Mouse (Mus musculus): ENCODE measurements around the gene Filip1l.

Gene Filip1l

DNA sequence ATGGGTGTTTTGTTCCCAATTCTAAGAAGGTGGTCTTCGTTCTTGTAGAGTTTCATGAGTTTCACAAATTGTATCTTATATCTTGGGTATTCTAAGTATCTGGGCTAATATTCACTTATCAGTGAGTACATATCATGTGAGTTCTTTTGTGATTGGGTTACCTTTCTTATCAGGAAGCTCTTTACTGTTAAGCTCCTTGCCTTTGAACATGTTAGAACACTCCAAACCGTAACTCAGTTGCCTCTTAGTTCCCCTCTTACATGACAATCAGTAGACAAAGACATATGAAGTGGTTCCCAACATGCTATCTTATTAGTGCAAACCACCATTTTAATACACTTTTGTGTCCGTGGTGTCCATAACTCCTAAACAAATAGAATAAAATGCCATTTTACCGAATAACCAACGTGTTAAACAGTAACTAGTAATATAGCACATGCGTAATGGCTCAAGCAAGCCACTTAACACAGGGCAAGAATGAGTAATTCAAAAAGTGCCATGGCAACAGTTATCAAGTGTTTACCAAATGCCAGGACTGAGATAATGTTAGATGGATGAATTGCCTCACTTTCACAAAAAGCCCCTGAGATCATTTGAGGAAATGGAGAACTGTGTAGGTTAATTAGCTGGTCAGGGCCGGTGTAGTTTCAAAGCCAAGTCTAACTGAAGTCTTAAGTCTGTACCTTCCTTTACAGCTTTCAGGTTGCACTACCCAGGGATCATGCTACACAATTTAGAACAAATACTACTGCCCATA is 215.9 kb downstream of the Filip1l start:
- ChIA-PET CTCF (no interaction called here), POLR2A (interaction anchor here in 1 of 4 experiments (0.6 to 0.9 kb wide), 4 partner anchors 14 to 1438 kb away, joined by 3 read pairs; no protein-coding TSS in a partner anchor)

DNA sequence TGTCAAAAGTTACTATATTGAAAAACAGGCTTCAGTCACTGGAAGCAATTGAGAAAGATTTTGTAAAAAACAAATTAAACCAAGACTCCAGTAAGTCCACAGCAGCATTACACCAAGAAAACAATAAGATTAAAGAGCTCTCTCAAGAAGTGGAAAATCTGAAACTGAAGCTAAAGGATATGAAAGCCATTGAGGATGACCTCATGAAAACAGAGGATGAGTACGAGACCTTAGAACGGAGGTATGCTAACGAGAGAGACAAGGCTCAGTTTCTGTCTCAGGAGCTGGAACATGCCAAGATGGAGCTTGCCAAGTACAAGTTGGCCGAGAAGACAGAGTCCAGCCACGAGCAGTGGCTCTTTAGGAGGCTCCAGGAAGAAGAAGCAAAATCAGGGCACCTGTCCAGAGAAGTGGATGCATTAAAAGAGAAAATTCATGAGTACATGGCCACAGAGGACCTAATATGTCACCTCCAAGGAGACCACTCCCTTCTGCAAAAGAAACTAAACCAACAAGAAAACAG is 218.0 kb downstream of the Filip1l start:
- POLR2A ChIA-PET, result interaction anchor here in 1 of 4 experiments (1.2 kb wide), 1 partner anchor 85 kb away, joined by 3 read pairs; no protein-coding TSS in a partner anchor
- CTCF ChIA-PET, result interaction anchor here in 1 of 4 experiments (1.4 kb wide), 1 partner anchor 172 kb away, joined by 4 read pairs; no protein-coding TSS in a partner anchor

DNA sequence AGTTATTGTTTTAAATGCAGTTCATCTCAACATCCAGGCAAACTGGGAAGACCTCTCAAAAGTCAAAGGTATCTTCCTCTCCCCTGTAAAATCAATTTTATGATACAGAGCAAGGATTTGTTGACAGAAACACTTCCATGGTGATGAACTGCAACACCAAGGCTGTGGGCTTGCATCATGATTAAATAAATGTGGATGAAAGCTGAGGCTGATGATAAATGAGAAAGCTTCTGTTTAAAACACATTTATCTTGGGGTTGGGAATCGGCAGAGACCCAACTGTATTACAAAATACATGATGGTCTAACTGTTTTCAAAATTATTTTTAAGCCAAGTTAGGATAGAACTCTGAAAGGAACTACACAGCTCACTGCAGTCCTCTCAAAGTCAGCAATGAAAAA is 220.9 kb downstream of the Filip1l start:
- POLR2A ChIA-PET, result interaction anchor here in 3 of 4 experiments (0.6 to 1.0 kb wide), 6 partner anchors 9 to 453 kb away, joined by 3 to 4 read pairs (median 3); partner anchors contain the start of gene Tbc1d23 (in 1 of the 3)
- CTCF ChIA-PET, result interaction anchor here in 1 of 4 experiments (1.2 kb wide), 1 partner anchor 20 kb away, joined by 3 read pairs; no protein-coding TSS in a partner anchor

DNA sequence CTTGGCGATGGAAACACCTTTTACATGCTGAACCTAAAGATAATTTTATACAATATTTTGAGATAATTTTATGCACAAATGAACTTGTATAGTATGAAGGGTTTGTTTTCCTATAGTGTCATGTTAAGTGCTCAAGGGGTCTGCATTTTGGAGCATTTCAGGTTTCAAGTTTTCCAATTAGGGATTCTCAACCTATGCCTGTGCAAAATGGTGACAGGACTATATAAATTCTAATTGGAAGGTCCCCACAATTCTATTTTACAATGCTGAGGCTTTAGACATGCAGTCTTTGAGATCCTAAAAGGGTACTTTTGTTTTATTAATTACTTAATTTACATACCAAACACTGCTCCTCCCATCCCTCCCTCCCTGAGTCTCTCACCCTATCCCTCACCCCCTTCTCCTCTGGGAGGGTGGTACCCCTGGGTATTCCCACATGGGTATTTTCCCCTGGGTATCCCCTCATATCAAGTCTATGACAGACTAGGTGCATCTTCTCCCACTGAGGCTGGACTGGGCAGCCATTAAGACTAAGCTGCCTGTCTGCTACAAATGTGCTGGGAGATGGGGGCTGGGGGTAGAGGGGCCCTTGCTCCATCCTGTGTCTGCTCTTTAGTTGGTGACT is 223.0 kb downstream of the Filip1l start:
- POLR2A ChIA-PET, result interaction anchor here in 1 of 4 experiments (1.6 kb wide), 1 partner anchor 18 kb away, joined by 3 read pairs; no protein-coding TSS in a partner anchor
- CTCF ChIA-PET, result interaction anchor here in 1 of 4 experiments (1.5 kb wide), 1 partner anchor 18 kb away, joined by 4 read pairs; no protein-coding TSS in a partner anchor

DNA sequence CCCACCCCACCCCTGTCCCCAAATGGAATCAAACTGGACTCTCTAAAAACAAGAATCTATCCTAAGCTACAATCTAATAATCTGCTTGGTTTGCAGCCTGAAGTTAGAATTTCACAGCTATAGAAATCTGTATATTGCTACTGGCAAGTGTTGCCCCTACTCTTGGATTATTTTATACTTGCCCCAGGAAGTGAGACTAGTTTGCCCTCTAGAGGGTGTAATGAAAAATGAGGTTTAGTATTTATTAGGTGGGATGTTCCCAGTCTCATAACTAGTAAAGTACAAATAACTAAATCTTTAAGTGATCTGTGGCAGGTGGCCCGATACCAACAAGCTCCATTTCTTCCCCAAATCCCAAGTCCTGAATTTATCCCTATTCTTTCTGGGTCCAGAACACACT is 224.6 kb downstream of the Filip1l start:
- POLR2A ChIA-PET, result interaction anchor here in 1 of 4 experiments (1.2 kb wide), 1 partner anchor 28 kb away, joined by 3 read pairs; no protein-coding TSS in a partner anchor
- CTCF ChIA-PET, result interaction anchor here in 2 of 4 experiments (1.4 to 1.5 kb wide), 2 partner anchors 16 to 17 kb away, joined by 3 to 4 read pairs; no protein-coding TSS in a partner anchor

DNA sequence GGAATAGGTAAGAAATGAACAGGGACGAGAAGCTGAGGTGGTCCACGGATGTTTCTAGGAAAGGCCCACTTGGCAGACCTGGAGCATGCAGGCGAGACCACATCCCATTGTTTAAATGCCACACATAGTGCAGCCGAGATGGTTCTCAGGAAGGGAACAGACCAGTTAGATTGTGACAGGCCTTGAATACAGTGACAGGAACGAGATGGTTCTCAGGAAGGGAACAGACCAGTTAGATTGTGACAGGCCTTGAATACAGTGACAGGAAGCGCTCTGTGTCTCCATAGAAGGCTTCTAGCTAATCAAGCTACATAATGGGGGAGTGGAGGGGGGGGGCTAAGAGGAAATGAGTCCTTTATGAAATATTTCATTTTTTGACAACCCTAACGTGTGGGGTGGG is 227.1 kb downstream of the Filip1l start:
- POLR2A ChIA-PET, result interaction anchor here in 2 of 4 experiments (0.6 to 1.4 kb wide), 3 partner anchors 14 to 516 kb away, joined by 3 to 5 read pairs (median 4); no protein-coding TSS in a partner anchor
- CTCF ChIA-PET, result interaction anchor here in 1 of 4 experiments (0.5 kb wide), 1 partner anchor 266 kb away, joined by 3 read pairs; no protein-coding TSS in a partner anchor

DNA sequence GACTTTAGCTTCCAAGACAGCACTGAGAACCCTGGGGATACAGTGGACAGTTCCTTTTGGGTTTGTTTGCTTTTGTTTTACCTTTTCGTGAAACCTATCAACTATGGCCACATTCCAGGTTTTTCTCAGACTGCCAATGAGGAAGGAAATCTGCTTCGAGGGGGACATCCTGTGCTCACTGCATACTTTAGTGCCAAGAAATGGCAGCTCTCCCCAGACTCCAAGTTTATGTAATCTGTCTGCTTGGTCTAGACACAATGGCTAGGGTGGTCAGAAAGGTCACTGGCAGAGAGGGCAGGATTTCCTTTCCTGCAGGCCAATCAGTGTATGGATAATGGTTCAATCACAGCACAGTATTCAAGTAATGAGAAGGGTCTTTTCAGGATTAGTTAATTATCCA is 229.1 kb downstream of the Filip1l start:
- ChIA-PET CTCF (interaction anchor here in 1 of 4 experiments (1.2 kb wide), 1 partner anchor 30 kb away, joined by 3 read pairs; no protein-coding TSS in a partner anchor), POLR2A (interaction anchor here in 1 of 4 experiments (0.7 to 1.2 kb wide), 2 partner anchors 16 to 148 kb away, joined by 3 read pairs; no protein-coding TSS in a partner anchor)

DNA sequence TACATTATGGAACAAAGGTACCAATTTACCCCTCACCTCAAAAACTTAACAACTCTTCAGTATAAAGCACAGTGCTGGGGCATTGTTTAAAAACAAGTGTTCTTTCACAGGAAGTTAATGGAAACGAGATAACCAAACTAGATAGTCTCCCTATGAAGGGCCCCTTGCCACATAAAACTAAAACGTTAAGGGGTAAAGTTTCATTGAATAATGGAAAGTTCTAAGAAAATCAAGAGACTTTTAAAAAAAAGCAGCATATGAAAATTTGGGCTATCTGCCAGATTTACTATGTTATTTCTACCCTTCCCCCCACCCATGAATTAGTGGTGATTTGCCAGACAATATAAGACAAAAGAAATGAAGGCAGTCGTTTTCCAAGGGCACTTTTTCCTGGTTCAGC is 232.3 kb downstream of the Filip1l start:
- ChIA-PET CTCF (interaction anchor here in 1 of 4 experiments (0.7 kb wide), 1 partner anchor 11 kb away, joined by 3 read pairs; no protein-coding TSS in a partner anchor), POLR2A (interaction anchor here in 3 of 4 experiments (0.7 to 1.0 kb wide), 3 partner anchors 8 to 271 kb away, joined by 3 to 4 read pairs (median 3); no protein-coding TSS in a partner anchor)

DNA sequence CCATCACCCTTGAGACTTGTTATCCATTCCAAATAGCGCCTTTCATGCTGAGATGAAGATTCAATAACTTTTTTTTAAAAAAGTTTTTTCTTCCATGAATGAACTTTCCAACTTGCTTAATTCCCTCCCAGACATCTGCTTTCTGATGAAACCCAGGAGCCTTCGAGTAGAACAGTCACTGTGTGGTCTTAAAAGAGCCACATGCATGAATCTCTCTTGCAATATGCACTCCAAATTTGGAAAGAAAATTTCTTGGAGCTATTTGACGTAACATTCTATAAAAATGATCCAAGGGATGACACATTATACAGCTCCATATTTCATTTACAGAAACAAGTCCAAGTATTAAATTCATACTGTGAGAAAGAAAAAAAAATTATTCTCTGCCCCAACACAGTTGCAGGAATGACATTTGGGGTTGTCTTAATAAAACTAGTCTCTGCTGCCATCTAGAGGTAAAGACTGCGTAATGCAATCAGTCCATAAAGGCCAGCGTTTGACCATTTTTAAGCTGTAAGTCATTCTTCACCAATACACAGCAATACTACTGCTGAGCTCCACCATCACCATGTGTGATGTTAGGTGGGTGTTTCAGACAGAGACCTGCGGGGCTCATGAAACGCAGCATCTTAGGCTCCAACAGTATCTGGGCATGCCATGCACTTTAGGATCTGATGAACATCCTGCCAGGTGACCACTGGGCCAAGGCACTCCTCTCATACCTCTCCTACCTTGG is 240.7 kb downstream of the Filip1l start:
- ChIA-PET CTCF (interaction anchor here (0.6 to 1.8 kb wide), 20 partner anchors 10 to 822 kb away, joined by 3 to 21 read pairs (median 3); partner anchors contain the start of genes Cmss1 (in 1 of the 4), Nit2 (in 1 of the 4) and Tbc1d23 (in 1 of the 4)), POLR2A (interaction anchor here (0.5 to 2.1 kb wide), 27 partner anchors 8 to 472 kb away, joined by 3 to 10 read pairs (median 3); partner anchors contain the start of genes Cmss1 (in 3 of the 4), Tbc1d23 (in 2 of the 4) and Tomm70a (in 2 of the 4))

DNA sequence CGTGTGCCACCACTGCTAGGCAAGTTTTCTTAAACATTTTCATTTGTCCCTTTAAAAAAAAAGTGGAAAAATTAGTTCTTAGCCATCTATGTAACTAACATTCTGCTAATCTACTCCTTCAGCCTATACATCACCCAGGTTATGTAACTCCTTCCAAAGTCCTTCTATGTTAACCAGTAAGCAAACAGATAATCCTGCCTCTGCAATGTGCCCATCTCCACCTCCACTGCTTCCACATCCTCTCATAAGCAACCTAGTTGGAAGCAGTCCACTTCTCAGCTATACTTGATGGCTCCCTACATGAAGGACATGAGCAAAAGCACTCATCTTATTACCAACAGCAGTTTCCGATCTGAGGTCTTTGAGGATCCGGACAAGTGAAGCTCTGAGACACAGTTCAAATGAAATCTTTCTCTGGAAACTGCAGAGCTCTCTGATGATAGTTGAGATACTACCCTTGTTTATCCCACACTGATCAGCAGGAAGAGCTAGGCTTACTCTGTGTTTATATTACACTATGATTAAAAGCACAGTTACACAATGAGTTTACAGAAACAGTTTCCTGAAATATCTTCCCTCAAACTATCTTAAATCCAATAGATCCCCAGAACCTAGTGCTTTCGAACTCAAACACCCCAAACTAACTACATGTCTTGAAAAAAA is 244.5 kb downstream of the Filip1l start:
- POLR2A ChIA-PET, result no interaction called here
- CTCF ChIA-PET, result interaction anchor here in 2 of 4 experiments (0.5 to 1.1 kb wide), 3 partner anchors 11 to 356 kb away, joined by 3 to 4 read pairs (median 3); no protein-coding TSS in a partner anchor

DNA sequence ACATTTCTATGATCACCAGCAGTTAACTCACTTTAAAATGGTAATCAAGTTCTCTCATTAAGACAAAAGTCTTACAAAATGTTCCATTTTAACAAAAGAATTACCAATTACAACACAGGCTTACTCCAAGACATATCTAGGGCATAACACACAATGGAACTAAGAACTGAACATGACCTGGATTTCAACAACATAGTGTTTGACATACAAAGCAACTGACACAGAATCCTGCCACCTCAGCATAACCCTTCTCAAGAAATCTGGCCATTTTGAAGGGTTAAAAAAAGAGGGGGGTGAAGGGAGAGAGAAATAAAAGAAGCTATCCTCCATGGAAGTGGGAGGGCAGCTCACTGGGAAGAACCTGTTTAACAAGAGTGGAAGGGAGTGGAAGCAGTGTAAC is 248.1 kb downstream of the Filip1l start:
- POLR2A ChIA-PET, result no interaction called here
- CTCF ChIA-PET, result interaction anchor here in 1 of 4 experiments (0.9 kb wide), 1 partner anchor 11 kb away, joined by 3 read pairs; no protein-coding TSS in a partner anchor

DNA sequence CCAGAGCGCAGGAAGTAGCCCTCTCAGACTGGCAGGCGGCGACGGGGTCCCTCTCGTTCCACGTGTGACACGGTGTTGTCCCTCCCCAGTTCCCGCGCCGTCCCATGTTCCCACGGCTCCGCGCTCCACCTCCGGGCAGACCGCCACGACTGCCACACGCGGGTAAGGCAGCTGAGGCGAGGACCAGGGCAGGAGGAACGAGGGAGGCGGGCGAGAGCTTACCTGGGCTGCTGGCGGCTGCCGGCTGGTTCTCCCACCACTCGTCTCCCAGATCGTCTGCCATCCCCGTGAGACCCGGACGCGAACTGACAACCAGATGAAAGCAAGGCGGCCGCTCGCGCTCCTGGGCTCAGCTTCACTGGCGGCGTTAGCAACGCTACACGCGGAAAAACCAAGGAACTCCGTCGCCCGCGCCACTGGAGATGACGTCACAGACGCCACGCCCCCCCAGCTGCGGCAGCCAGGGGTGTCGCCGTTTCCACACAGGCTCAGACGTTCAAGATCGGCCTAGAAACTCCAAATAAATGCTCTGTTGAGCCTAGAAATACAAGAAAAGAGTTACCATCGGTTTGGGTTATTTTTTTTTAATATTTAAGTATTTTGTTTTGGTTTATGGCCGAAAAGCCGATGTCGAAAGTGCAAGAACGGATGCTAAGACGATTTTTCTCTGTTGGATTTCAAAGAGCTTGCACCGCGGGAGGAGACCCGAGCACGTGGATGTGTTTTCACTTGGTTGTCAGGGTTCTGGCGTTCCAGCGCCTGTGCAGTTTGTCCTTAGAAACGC is 253.7 kb downstream of the Filip1l start, which contains the start of gene Cmss1:
Cmss1 (minus strand) TSS at position 421 of the 784 bp plus-strand sequence.
- CTCF ChIA-PET, result interaction anchor here in 3 of 4 experiments (0.6 to 1.3 kb wide), 4 partner anchors 13 to 144 kb away, joined by 3 to 7 read pairs (median 3); no protein-coding TSS in a partner anchor
- POLR2A ChIA-PET, result interaction anchor here in 3 of 4 experiments (0.5 to 2.9 kb wide), 12 partner anchors 13 to 1156 kb away, joined by 3 to 10 read pairs (median 3); partner anchors contain the start of genes Tbc1d23 (in 2 of the 3), Dcbld2 (in 1 of the 3), Nit2 (in 1 of the 3) and Tomm70a (in 1 of the 3)

DNA sequence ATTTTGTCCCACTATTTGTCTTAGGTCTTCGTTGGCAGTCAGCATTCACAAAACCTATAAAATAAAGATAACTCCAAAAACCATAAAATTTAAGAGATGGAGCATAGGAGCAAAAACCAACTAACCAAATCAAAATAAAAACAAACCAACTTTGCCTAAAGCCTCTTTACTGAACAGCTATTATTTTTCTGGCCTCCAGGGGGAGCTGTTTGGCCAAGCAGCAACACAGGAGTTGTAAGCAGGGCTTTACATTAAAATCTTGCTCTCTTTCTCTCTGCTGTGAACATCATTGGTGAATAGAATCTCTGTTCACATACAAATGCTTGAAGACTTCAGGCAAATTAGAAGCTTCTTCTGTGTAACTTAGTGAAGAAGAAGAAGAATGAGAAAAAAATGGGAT is 258.9 kb downstream of the Filip1l start:
- CTCF ChIA-PET, result interaction anchor here (0.5 to 1.1 kb wide), 14 partner anchors 8 to 1116 kb away, joined by 3 to 13 read pairs (median 3); partner anchors contain the start of genes Cldnd1 (in 1 of the 4) and Tbc1d23 (in 1 of the 4)
- POLR2A ChIA-PET, result no interaction called here

All from embryonic stem cell, embryonic (primary cell).